Mouse (Mus musculus) heart, embryonic 11.5 days (tissue): ENCODE measurements at regions not wholly inside any gene's neighbourhood (a gene's known extent, or its start where the extent isn't known, plus 50 kb on each side); places are given as distances from the start of the nearest gene placed in this dataset.

ENCODE experiments used
- ATAC-seq: fragments of 200-750 bp; cut with Nextera tagmentation; replicated peaks from 2 replicates; pipeline ENCODE4 v1.8.0; 2017; ENCODE audit warnings: moderate library complexity; ENCODE audit not compliant: insufficient number of reproducible peaks, low FRiP score, low TSS enrichment
- H3K27ac ChIP-seq: fragments of 300-500 bp; sonication (generic); 2 replicates; pipeline ENCODE4 v1.5.1; 2014; ENCODE audit warnings: mild to moderate bottlenecking, low read depth, low read length
- H3K27me3 ChIP-seq: fragments of 300-500 bp; sonication (generic); 2 replicates; pipeline ENCODE4 v1.6.1; 2014; ENCODE audit warnings: mild to moderate bottlenecking, low read length, mixed read lengths; ENCODE audit not compliant: control insufficient read depth, insufficient read depth
- H3K36me3 ChIP-seq: fragments of 300-500 bp; sonication (generic); 2 replicates; pipeline ENCODE4 v1.6.1; 2014; ENCODE audit warnings: mild to moderate bottlenecking, low read length, moderate library complexity, mixed read lengths; ENCODE audit not compliant: control insufficient read depth, insufficient read depth
- H3K4me1 ChIP-seq: fragments of 300-500 bp; sonication (generic); 2 replicates; pipeline ENCODE4 v1.6.1; 2014; ENCODE audit warnings: low read length; ENCODE audit not compliant: control insufficient read depth, insufficient read depth
- H3K4me2 ChIP-seq: fragments of 300-500 bp; sonication (generic); 2 replicates; pipeline ENCODE4 v1.6.1; 2014; ENCODE audit warnings: mild to moderate bottlenecking, moderate library complexity
- H3K4me3 ChIP-seq: fragments of 300-500 bp; sonication (generic); 2 replicates; pipeline ENCODE4 v1.5.1; 2014; ENCODE audit warnings: low read depth, low read length
- H3K9ac ChIP-seq: fragments of 300-500 bp; sonication (generic); 2 replicates; pipeline ENCODE4 v1.6.1; 2014; ENCODE audit warnings: mild to moderate bottlenecking, low read depth, low read length, moderate library complexity
- H3K9me3 ChIP-seq: fragments of 300-500 bp; sonication (generic); replicated peaks from 2 replicates; pipeline ENCODE4 v1.6.1; 2016; ENCODE audit warnings: low read length; ENCODE audit not compliant: control insufficient read depth
- WGBS: fragments of 180-500 bp; shearing (Covaris S2); extraction: QIAGEN DNeasy Blood & Tissue Kit; methylation state at CpG from one replicate; pipeline ENCODE4 v1.1.7; 2014; ENCODE audit not compliant: insufficient replicate concordance; 5-methylcytosine and 5-hydroxymethylcytosine counted together

DNA sequence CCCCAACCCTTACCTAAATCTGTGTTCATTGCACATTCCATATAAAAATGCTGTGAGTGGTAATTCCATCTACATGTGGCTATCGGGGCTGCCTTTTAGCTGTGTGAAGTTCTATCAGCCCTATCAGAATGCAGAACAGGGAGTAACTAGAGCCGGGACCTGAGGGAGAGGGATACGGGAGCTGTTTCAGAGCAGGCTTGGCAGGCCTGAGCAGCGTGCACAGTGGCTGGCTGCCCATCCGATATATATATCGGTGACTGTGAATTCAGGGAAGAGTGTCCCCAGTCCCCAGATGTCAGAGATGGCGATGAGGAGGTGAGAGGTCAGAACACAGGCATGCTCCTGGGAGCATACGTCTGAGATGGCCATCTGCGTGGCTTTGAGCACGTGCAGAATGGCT is 79.0 kb downstream of the Arl4c start:
- WGBS, result 60% methylated on average over 10 of the region's 10 CpGs
- Histone ChIP-seq H3K36me3 (no peaks in the 10 kb centered on the region), H3K4me1 (no peaks in the 10 kb centered on the region; the same call in 1 of the 2 replicates), H3K4me3 (no peak overlapping the region), H3K9ac (no peak overlapping the region), H3K27me3 (no peaks in the 10 kb centered on the region), H3K4me2 (no peak overlapping the region), H3K27ac (no peak overlapping the region), H3K9me3 (no peaks in the 10 kb centered on the region)
- ATAC-seq, result no peak

DNA sequence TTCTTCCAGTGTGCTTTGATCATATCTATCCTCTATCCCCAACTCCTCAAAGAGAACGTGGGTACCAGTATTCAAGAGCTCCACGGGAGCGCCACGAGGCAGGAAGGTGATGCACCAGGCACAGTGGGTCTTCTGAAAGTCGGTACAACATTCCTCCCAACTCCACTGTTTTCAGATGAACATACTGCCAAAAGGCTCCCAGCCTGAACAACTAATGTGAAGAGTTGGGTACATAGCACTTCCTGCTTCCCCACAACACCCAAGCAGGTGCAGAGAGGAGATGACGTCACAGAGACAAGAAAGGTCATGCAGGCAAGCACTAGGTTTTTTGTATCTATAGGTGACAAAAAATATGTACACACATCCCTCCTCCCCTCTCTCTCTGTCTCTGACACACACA is 79.7 kb downstream of the Arl4c start:
- H3K4me3 ChIP-seq, result no peak overlapping the region
- H3K27me3 ChIP-seq, result no peaks in the 10 kb centered on the region
- 82% methylated on average over 6 of the region's 6 CpGs for WGBS
- H3K9me3 ChIP-seq, result no peaks in the 10 kb centered on the region
- H3K4me2 ChIP-seq, result no peak overlapping the region
- no peaks in the 10 kb centered on the region; the same call in 1 of the 2 replicates for H3K4me1 ChIP-seq
- ATAC-seq, result no peak
- no peak overlapping the region for H3K9ac ChIP-seq
- H3K36me3 ChIP-seq, result no peaks in the 10 kb centered on the region
- no peak overlapping the region for H3K27ac ChIP-seq

DNA sequence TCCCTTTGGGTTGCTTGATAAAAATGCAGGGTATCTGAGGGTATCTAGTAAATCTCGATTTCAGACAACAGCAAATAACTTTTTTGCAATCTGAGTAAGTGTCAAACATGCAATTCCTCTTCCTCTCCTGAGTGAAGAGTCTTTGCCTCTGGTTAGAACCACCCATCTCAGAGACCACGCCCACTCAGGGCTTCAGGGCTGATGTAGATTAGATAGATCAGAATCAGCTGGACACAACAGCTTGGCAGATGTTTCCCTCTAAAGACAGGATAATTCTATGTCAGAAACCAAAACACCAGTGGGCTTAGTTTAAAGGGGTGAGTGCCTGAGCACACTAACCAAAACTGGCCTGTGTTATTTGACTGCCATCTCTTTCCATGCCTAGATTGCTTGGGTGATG is 80.8 kb downstream of the Arl4c start:
- no peak overlapping the region for H3K27ac ChIP-seq
- H3K36me3 ChIP-seq, result no peaks in the 10 kb centered on the region
- H3K9me3 ChIP-seq, result no peaks in the 10 kb centered on the region
- H3K4me1 ChIP-seq, result no peaks in the 10 kb centered on the region; the same call in 1 of the 2 replicates
- no peak for ATAC-seq
- H3K4me3 ChIP-seq, result no peak overlapping the region
- no peaks in the 10 kb centered on the region for H3K27me3 ChIP-seq
- H3K9ac ChIP-seq, result no peak overlapping the region
- no peak overlapping the region for H3K4me2 ChIP-seq
- WGBS, result 61% methylated on average over 2 of the region's 2 CpGs

DNA sequence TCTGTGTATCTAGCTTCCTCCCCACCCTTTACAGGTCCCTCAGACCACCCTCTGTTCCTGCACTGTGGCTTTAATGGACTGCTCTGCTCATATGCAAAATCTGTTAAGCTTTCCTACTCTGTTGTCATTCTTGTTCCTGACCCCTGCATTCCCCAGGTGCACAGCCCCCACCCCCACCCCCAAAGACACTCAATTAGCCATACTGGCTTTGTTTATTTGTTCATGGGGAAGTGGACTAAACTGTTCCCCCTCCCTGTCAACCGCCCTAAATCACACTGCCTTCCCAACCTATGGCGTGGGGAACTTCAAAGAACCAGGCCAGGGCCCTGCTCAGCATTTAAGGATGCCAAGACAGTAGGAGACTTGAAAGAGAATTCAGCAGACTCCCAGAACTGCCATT is 89.0 kb downstream of the Arl4c start:
- WGBS, result 26% methylated on average over 2 of the region's 2 CpGs
- no peak overlapping the region for H3K27ac ChIP-seq

DNA sequence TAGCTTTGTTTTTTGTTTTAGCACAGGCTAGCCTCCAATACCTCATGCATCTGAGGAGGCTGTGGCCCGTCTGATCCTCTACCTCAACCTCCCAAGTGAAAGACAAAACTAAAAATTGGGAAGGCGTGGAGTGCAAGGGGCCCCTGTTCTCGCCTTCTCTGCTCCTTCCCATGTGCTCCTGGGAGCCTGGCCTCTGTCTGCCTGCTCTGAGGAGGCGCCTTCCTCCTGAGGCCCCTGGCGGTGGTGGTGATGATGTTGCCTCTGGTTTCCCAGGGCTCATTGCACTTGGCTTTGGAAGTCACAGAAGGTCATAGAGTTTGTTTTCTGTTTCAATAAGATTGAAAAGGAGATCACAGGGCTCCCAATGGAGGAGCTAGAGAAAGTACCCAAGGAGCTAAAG is 90.8 kb downstream of the Arl4c start:
- H3K4me3 ChIP-seq, result no peak overlapping the region
- H3K4me1 ChIP-seq, result no peaks in the 10 kb centered on the region
- WGBS, result 68% methylated on average over 5 of the region's 5 CpGs
- no peaks in the 10 kb centered on the region for H3K9me3 ChIP-seq
- no peak overlapping the region for H3K9ac ChIP-seq
- H3K4me2 ChIP-seq, result no peak overlapping the region
- H3K36me3 ChIP-seq, result no peaks in the 10 kb centered on the region
- no peak overlapping the region for H3K27ac ChIP-seq
- H3K27me3 ChIP-seq, result no peaks in the 10 kb centered on the region
- ATAC-seq, result no peak

More for the DNA sequence above, 89.0 kb downstream of the Arl4c start:
- H3K9me3 ChIP-seq, result no peaks in the 10 kb centered on the region
- H3K4me2 ChIP-seq, result no peak overlapping the region
- no peak for ATAC-seq
- H3K4me3 ChIP-seq, result no peak overlapping the region
- no peaks in the 10 kb centered on the region for H3K4me1 ChIP-seq
- H3K27me3 ChIP-seq, result no peaks in the 10 kb centered on the region
- H3K9ac ChIP-seq, result no peak overlapping the region
- H3K36me3 ChIP-seq, result no peaks in the 10 kb centered on the region

- WGBS, result 77% methylated on average over 9 of the region's 9 CpGs
Observed at GRCm38 (mm10) chr1:88610810-88611209, 91.2 kb downstream of the Arl4c start.

GRCm38 (mm10) chr1:88608826-88609225 is 93.2 kb downstream of the Arl4c start:
- no peak; the same call in 1 of the 2 replicates for ATAC-seq
- WGBS, result 32% methylated on average over 8 of the region's 8 CpGs
- H3K9ac ChIP-seq, result no peak overlapping the region
- no peak overlapping the region for H3K4me3 ChIP-seq
- H3K9me3 ChIP-seq, result no peaks in the 10 kb centered on the region
- H3K27me3 ChIP-seq, result no peaks in the 10 kb centered on the region
- H3K4me2 ChIP-seq, result no peak overlapping the region
- H3K36me3 ChIP-seq, result no peaks in the 10 kb centered on the region
- no peak overlapping the region for H3K27ac ChIP-seq
- H3K4me1 ChIP-seq, result no peaks in the 10 kb centered on the region

More at GRCm38 (mm10) chr1:88610810-88611209, 91.2 kb downstream of the Arl4c start:
- H3K27me3 ChIP-seq, result no peaks in the 10 kb centered on the region
- H3K9ac ChIP-seq, result no peak overlapping the region
- ATAC-seq, result no peak
- no peaks in the 10 kb centered on the region for H3K9me3 ChIP-seq
- no peak overlapping the region for H3K4me3 ChIP-seq
- H3K36me3 ChIP-seq, result no peaks in the 10 kb centered on the region
- H3K27ac ChIP-seq, result no peak overlapping the region
- no peak overlapping the region for H3K4me2 ChIP-seq
- H3K4me1 ChIP-seq, result no peaks in the 10 kb centered on the region

DNA sequence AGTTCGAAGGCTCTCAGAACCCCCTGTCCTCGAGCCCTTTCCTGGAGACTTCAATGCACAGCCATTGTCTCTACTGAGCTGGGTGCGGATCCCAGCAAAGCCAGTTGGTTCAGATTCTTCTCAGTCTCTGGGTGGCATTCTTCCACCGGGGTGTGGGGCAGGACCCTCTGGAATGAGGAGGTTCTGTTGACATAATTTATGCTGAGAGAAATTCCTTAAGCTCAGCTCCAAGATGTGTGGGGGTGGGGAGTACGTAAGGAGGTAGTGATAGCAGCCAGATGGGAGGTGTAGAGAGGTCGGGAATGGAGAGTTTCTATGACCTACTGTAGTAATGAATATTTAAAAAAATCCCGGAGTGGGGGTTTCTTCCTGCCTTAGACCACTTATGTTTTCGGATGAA is 93.8 kb downstream of the Arl4c start:
- H3K9ac ChIP-seq, result no peak overlapping the region
- H3K36me3 ChIP-seq, result no peaks in the 10 kb centered on the region
- H3K4me1 ChIP-seq, result no peaks in the 10 kb centered on the region
- no peak overlapping the region for H3K27ac ChIP-seq
- H3K4me2 ChIP-seq, result no peak overlapping the region
- no peak for ATAC-seq
- H3K4me3 ChIP-seq, result no peak overlapping the region
- no peaks in the 10 kb centered on the region for H3K9me3 ChIP-seq
- no peaks in the 10 kb centered on the region for H3K27me3 ChIP-seq
- 30% methylated on average over 8 of the region's 8 CpGs for WGBS

GRCm38 (mm10) chr1:88605616-88606190 is 95.8 kb upstream of the Glrp1 start:
- H3K9ac ChIP-seq, result no peak overlapping the region
- no peaks in the 10 kb centered on the region for H3K4me1 ChIP-seq
- H3K9me3 ChIP-seq, result no peaks in the 10 kb centered on the region
- no peaks in the 10 kb centered on the region for H3K27me3 ChIP-seq
- no peak overlapping the region for H3K27ac ChIP-seq
- 42% methylated on average over 14 of the region's 14 CpGs for WGBS
- ATAC-seq, result no peak
- H3K4me2 ChIP-seq, result no peak overlapping the region
- no peaks in the 10 kb centered on the region for H3K36me3 ChIP-seq
- H3K4me3 ChIP-seq, result no peak overlapping the region
